Mouse (Mus musculus) 416B (cell line): ENCODE results near the gene Apod.

Experiments used
- DNase-seq: peaks from one replicate; pipeline ENCODE4 v3.0.0; 2011; ENCODE audit warnings: low read depth

Apod gene

DNA sequence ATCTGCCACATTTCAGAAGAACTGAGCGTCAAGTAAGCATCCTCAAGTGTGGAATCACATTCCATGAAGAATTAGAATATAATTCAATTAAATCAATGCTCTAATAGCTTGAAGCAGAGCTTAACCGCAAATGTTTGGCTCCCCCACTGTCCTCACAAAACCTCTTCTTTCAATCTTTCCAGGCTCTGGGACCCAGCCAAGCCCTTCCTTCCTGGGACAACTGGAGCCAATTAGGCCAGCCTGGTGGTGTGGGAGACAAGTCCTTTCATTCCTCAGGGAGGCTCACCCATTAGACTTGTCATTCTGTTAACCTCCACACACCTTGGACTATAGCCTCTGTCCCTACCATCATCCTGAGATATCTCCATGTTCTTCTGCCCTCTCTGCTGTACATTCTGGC is 32.6 kb downstream of the Apod start:
- DNase-seq: no peak

DNA sequence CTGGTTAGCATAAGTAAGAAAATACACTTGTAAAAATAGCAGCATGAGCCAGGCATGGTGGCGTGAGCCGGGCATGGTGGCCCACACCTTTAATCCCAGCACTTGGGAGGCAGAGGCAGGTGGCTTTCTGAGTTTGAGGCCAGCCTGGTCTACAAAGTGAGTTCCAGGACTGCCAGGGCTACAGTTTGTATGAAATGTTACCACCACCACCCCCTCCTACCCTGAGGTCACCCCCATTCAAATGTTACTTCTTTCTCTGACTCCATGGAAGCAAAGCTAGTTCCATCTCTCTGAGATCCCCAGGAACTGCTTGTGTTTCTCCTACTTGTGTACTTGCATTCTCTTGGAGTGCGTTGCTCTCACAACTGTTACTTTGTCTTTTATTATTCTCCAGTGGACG is 34.4 kb downstream of the Apod start:
- no peak for DNase-seq

DNA sequence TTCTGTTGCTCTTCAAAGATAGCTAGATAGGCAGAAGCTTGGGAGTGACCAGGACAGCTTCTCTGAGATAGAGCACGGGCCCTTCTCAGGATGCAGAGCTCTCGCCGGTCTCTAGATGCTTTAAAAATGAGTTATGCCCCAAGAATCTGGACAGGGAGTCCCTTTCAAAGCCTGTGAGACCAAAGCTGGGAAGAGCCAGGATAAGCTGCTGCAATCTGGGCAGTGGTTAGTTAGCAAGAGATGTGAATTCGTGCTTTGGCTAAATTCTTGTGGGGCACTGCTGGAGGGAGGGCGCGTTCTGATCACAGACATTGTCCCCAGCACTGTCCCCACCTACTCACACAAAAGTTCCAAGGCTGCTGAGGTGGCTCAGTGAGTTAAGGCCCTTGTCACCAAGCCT is 36.0 kb downstream of the Apod start:
- no peak for DNase-seq

DNA sequence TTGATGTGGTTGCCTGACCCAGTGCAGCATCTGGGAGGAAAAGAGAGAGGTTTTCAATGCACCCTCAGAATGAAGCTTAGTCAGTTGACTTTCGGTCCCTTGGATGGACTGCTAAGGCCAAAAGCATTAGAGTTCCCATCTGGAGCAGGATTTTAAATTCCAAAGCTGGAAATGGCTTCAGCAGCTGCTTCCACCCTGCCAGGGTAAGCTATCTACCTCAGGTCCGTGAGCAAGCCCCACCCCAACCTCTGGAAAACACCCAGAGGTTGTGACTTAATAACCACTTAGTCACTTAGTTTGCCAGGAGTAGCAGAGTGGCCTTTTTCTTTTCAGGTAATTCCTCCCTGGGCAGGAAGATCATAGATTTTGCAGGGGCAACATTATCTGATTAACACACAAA is 36.5 kb downstream of the Apod start:
- no peak for DNase-seq

DNA sequence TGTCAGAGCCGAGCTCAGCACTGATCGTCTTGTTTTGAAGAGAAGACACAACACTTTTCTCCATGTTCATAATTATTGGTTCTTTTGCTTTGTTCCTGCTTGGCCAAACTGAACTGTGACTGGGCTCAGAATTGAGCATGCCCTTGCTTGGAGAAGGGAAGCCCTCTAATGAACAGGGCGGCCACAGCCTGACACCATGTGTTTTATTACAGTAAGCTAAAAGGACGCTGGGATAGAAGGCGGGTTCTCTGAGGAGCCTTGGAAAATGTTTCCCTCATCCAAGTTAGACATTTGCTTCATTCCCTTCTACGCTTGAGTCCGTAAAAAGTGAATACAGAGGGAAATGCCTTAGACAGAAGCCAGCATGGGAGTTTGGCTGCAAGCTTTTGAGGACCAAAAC is 37.6 kb downstream of the Apod start:
- DNase-seq: no peak

DNA sequence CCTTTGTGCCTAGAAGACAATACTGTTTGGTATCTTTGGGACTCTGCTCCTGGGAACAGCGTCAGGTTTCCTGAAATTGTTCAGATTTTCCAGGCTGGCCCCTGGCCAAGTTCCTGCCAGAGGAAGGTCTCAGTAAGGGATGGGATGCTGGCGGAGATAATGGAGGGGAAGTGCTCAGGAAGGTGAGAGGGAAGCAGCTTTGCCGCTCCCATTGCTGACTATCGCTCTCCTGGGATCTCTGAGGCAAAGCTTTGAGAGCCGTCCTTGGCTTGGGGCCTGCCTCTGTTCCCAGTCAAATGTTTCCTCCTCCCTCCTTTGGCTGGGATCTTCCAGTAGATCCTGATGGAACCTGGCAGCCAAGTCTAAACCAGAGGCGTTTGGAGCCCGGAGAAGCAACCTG is 38.1 kb downstream of the Apod start:
- no peak for DNase-seq

DNA sequence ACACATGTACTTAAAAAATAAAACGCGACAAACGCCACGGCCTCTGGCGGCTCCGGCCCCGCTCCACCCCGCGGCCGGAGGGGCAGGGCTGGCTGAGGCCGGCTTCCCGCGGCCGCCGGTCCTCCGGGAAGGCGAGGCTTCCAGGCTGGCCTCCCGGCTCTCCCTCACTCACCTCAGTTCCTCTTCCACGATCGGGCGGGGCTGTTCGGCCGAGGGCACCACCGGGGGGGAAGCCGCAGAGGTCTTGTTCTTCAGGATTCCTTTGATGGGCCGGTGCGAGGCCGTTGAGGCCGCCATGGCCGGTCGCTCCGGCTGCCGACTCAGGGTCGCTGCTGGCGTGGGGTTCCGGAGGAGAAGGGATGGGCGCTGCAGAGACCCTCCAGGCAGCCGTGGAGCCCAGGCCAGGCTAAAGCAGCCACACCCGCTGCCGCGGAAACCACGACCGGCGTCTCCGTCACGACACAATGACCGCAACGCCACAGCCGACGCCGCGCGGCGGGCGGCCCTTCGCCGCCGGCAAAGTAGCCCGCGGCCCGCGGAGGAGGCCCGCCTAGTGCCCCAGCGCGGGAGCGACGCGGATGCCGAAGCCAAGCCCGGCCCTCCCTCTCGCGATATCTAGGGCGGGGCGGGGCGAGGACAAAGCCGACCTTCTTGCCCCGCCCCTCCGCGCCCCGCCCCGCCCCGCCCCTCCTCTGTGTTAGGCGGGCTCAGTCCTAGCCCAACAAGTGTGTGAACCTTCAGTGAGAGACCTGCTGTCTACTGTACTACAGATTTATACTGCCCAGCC is 39.7 kb downstream of the Apod start, which contains the start of gene Ppp1r2:
Ppp1r2 (minus strand) TSS at position 604 of the 787 bp plus-strand sequence.
- DNase-seq: peak; percentile 91

DNA sequence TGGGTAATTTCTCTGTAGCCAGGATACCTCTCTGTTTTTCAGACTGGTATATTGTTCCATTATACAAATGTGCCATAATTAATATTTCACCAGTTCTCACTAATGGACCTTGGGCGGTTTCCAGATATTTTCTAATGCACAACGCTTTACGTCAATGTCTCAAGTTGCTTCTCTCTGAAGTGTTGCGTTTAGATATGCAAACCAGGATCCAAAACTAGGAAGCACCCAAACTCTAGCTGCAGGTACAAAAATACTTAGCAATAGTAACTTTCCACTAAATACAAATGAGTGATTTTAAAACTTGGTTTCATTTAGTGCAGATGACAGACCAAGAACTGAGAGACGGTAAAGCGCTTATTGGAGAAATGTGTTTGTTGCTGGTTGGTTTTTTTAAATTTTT is 40.5 kb downstream of the Apod start:
- DNase-seq: peak; percentile 46

DNA sequence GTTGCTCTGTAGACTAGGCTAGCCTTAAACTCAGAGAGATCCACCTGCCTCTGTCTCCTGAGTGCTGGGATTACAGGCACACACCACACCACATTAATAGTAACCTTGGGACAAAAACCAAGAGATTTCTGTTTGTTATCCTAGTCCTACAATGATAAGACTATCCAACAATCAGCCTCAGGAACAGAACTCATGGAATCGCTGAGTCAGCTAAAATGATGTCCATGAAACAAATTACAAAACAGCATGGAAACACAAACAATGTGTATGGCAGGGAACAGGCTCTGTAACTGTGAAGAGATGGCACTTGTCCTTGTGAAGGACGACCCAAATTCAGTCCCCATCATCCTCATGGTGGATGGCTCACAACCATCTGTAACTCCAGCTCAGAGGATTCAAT is 47.9 kb downstream of the Apod start:
- no peak for DNase-seq

DNA sequence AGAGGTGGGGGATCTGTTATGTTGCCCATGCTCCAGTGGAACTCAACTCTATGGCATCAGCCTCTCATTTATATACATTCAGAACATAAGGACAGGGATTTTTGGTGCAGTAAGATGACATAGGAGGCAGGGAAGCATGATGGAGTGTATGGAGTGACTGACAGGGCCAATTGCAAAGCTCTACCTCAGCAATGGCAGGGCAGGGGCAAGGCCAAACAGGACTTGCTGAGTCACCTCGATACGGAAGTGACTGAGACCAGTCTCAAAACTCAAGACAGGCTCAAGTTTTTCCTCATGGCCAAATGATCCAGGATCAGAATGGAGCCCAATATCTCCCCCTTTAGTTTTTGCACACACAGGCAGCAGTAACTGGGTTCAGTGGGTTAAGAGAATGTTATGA is 58.5 kb downstream of the Apod start:
- peak; percentile 33 for DNase-seq

DNA sequence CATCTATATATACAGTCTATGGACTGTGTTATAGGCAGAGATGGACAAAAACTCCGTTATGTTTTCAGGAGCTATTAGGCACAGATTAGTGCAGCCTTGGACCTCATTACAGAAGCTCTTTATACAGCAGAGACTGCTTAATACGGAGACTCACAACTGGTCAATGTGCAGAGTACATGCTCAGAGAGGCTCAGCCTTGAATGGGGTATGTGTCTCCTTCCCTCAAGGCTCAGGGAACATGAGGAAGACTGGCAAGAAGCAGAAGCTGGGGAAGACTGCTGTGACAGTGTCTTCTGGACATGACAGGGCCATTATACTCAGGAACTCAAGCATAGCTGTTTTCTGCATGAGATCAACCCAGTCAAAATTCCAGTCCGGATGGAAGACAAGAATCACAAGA is 58.9 kb downstream of the Apod start:
- DNase-seq: no peak

DNA sequence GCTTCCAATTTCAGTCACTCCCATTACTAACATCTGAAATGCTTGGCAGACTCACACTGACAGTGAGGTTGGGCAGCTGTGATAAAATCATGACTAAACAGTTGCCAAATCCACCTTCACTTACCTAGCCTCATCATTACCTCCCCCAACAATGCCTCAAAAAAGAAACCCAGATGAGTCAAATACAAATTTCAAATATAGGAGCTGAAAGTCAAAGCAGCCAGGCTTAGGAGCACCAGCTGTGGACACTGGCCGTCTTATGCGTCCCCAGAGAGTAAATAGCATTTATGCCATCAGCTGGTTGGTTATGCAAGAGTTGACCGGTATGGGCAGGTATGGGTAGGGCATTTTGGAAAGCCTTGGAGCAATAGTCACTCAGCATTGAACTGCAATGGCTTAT is 65.2 kb downstream of the Apod start:
- no peak for DNase-seq

DNA sequence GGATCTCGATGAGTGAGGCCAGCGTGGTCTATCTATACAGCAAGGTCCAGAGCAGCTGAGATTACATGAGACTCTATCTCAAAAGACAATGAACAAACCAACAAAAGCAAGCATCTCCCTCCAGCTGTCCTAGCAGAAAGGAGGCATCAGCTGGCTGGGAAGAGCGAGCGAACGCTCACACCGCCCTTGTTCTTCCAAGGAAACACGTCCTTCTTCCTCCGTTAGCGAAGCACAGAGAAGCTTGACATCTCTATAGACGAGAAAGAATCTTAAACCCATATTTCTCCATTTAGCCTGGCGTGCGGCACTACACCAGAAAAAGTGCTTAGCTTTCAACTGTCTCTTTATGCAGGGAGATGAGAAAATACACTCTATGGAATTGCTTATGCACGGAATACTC is 65.9 kb downstream of the Apod start:
- no peak for DNase-seq

DNA sequence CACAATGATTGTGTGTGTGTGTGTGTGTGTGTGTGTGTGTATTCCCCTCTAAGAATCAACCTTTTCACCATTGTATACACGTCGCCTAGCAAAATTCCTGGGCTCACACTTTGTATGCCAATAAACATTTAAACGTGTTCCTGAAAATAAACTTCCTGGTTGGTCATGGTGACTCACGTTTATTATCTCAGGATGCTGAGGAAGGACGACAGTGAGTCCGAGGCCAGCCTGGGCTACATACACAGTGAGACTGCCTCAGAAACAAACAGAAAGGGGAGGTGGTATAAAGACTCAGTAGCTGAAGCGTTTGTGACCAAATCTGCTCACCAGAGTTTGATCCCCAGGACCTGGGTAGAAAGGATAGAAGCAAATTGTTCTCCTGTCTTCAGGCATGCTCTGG is 67.2 kb downstream of the Apod start:
- no peak for DNase-seq
